Mouse (Mus musculus): ENCODE measurements at regions not wholly inside any gene's neighbourhood (a gene's known extent, or its start where the extent isn't known, plus 50 kb on each side); places are given as distances from the start of the nearest gene placed in this dataset.
"Not testable (repeated sequence)": the region's sequence is repeated elsewhere in the genome, so short reads cannot be mapped to it uniquely, and the experiment has no call there.

GRCm38 (mm10) chr11:24293860-24294531, 216.1 kb downstream of the Bcl11a start:
- ATAC-seq (ENCODE audit: insufficient number of reproducible peaks, low FRiP score, low TSS enrichment) = no peak

GRCm38 (mm10) chr11:24296893-24297624, 219.2 kb downstream of the Bcl11a start:
- no peak for ATAC-seq (ENCODE audit: insufficient number of reproducible peaks, low FRiP score, low TSS enrichment)

DNA sequence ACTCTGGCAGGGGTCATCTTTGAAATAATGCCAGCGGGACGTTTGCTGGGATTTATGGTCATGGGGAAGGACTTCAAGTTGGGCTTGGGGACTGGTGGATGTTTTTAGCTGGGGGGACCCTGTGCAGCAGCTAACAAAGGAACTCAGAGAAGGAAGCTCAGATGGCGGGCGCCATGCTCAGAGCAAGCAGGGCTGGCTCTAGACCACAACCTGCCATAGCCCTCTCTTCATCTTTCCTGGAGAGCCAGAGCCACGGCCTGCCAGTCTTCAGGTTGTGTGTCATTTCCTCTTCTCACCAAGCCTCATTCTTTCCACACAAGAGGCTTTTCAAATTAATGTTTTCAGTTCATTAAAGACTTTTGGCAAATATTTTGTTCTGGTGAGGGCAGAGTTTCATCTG, 219.9 kb downstream of the Bcl11a start:
- ATAC-seq (ENCODE audit: insufficient number of reproducible peaks, low FRiP score, low TSS enrichment) = no peak

DNA sequence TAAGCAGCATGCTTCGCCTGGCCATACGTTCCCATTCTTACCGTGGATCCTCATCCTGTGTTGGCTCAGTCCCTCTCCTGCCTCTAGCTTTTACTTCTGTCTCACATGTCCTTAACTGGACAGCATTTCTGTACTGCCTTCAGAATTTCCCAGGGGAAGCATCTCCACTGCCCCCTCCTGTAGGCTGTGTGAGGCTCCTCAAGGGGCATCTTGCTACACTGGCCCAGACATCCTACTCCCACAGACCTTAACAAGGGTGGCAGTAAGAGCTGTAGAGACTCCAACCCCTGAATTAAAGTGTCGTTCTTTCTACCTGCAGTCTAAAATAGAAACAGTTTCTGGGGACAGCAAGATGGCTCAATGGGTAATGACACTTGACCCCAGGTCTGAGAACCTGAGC, 222.5 kb downstream of the Bcl11a start:
- ATAC-seq (ENCODE audit: insufficient number of reproducible peaks, low FRiP score, low TSS enrichment) = no peak

- no peak for ATAC-seq (ENCODE audit: insufficient number of reproducible peaks, low FRiP score, low TSS enrichment)
Measured at GRCm38 (mm10) chr11:24301201-24301600, 223.3 kb downstream of the Bcl11a start.

DNA sequence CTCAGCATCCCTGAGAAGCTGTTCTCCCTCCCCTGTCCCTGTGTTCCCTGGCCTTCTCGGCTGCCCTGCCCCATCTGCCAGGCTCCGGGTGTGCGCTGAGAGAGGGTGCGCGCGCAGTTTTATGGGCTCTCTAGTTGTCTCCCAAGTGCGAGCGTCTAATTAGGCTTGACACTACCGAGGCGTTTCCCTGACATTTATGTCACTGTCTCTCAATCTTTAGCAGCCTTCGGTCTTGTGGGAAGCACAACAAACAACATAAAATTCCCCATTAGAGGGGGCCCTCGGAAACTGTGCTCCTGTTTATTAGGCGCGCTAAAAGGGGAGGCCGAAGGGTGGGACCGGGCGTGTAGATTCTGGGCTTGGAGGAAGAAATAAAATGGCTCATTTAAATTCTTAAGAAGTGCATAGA, 227.3 kb downstream of the Bcl11a start:
- ATAC-seq (ENCODE audit: insufficient number of reproducible peaks, low FRiP score, low TSS enrichment) = no peak

GRCm38 (mm10) chr11:24305691-24306090, 227.8 kb downstream of the Bcl11a start:
- ATAC-seq (ENCODE audit: insufficient number of reproducible peaks, low FRiP score, low TSS enrichment) = no peak

GRCm38 (mm10) chr11:24306101-24306500, 228.2 kb downstream of the Bcl11a start:
- ATAC-seq (ENCODE audit: insufficient number of reproducible peaks, low FRiP score, low TSS enrichment) = no peak

DNA sequence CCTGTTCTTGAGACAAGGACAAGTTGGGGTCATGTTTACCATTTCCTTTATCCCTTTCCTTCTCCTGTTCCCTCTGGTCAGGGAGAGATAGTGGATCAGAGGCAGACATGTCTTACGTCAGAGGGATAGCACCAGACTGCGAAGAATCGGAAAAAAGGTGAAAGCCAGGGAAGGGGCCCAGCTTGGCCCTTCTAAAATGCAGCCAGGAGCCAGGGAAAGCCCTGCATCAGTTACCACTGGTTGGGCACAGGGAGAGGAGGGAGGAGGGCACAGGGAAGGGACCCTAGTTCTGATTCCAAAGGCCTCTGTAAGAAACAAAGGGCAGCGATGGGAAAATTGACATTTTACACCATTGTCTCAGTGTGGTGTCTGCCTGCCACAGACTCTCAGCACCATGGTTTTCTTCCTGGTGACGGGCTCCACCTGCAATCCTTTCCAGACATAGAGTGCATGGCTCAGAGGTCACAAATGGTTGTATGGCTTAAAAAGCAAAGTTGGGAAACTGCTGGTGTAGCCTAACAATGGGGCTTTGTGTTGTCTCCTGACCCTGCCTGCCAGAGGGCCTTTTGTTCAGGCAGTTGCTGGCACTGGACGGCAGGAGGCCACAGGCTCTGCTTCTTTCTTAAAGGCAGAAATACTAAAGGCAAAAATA, 229.9 kb downstream of the Bcl11a start:
- no peak for ATAC-seq (ENCODE audit: insufficient number of reproducible peaks, low FRiP score, low TSS enrichment)

GRCm38 (mm10) chr11:24308253-24308633, 230.4 kb downstream of the Bcl11a start:
- ATAC-seq (ENCODE audit: insufficient number of reproducible peaks, low FRiP score, low TSS enrichment) = no peak

DNA sequence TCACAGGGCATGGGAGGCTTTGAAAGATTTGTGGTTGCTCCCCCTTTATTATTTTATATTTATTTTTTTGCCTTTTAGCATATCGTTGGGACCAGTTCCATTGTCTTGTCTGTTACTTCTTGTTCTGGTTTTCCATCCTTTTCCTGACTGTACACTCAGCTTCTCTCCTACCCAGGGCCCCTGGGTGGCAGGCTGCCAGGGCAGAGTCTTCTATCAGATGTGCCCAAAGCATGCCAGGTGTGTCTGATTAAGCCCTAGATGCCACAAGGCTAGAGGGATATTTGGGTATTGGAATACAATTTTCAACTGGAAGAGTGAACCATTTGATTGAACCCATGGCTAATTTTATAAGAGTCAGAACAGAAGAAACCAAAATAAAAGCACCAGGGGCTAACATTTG, 236.2 kb downstream of the Bcl11a start:
- no peak for ATAC-seq (ENCODE audit: insufficient number of reproducible peaks, low FRiP score, low TSS enrichment)

DNA sequence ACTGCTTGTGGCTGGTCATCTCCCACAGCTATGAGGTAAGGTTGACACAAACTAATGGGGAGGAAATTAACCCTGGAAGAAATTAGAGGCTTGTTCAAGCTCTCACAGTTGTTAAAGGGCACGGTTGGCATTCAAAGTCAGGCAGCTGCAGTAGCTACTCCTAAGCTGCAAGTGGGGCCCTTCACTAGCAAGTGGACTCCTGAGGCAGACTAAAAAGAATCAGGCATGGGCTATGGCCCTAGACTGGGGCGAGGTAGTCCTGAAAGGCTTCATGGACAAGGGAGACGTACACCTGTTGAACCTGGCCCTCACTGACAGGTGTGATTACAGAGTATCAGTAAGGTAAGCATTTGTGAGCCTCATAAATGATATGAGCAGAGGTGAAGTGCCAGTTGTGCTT, 237.7 kb downstream of the Bcl11a start:
- ATAC-seq (ENCODE audit: insufficient number of reproducible peaks, low FRiP score, low TSS enrichment) = no peak

DNA sequence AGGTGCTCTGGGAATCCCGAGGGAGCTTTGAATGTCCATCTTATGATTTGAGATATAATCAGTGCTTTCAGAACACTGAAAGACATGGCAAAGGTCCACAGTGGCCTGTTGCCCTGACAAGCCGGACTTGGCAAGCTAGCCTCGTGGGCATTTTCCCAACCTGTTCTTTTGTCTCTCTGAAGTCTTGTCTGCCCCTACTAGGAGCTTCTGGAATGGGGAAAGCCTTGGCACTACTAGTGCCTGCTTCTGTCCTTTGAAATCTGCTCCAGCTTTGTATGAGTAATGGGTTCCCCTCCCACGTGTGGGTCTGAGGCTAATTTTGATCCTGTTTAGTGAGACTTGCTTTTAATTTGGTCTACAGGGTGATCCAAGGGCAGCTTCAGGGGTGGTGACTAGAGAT, 238.3 kb downstream of the Bcl11a start:
- ATAC-seq (ENCODE audit: insufficient number of reproducible peaks, low FRiP score, low TSS enrichment) = 0 out of 2 replicates have a peak, but pooled peaks have one; percentile 22

DNA sequence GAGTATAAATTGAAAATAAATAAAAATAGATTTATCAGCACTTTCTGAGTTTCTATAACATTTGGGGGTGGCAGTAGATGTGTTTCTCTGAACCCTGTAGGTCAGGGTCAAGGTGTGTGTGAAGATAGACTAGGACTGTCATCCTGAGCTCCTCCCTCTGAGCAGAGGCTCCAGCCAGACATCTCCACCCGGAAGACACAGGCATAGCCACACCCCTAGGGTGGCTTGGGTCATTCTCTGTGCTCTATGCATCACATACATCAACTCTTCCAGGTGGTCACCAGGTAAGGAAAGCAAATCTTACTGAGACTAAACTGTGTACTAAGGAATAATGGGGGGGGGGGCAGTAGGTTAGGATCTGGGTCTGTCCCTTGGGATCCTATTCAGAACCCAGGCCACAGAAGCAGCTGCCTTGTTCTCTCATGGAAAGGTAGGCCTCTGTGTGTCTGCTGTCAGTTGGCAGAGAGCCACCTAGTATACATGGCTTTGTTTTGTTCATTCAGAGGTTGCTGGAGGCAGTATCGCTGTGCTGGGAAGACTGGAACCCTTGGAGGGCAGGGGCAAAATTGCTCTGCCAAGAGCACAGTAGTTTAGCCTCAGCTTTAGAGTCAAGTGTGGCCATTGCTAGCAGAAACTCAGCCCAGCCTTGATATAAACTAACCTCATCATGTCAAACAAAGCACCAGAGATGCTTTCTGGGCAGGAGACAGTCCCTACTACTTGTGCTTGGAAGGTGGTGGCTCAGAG, 240.3 kb downstream of the Bcl11a start:
- ATAC-seq (ENCODE audit: insufficient number of reproducible peaks, low FRiP score, low TSS enrichment) = no peak

DNA sequence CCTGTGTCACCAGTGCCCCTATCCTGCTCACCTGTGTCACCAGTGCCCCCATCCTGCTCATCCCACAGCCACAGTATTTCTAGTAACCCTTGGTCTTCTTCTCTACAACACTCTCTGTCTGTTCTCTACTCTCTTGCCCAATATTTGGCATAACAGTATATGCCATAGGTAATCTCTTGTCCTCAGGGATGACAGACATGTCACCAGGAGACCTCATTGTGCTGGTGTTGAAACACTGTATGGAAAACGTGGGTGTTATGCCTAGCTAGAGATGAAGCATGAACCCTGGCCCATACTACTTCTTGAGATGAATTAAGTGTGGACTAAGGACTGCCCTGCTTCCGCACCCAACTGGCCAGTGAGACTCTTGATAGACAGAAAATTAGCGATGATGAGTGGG, 241.4 kb downstream of the Bcl11a start:
- ATAC-seq (ENCODE audit: insufficient number of reproducible peaks, low FRiP score, low TSS enrichment) = no peak

DNA sequence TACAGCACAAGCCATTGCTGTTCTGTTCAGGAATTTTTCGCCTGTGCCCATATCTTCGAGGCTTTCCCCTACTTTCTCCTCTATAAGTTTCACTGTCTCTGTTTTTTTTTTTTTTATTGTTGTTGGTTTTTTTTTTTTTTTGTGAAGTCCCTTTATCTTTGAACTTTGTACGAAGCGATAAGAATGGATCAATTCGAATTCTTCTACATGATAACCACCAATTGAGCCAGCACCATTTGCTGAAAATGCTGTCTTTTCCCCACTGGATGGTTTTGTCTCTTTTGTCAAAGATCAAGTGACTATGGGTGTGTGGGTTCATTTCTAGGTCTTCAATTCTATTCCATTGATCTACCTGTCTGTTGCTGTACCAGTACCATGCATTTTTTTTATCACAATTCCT, 244.6 kb downstream of the Bcl11a start:
- ATAC-seq (ENCODE audit: insufficient number of reproducible peaks, low FRiP score, low TSS enrichment) = not testable (repeated sequence)

DNA sequence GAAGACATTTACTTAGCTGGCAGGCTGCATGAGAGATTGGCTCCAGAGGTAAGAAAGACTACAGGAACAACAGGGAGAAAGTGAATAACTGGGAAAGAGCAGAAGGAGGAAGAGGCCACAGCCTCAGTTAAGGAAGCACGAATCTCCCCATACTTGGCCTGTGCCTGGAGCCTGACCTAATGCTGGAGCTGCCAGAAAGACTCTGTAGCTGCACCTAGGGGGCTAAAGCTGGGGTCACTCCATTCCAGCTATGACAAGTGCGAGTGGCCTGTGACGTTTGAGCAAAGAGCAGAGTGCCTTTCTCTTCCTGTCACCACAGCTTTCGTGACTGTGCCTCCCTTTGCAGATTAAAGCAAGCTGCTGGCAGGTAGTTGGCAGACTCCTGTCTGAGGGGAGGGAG, 250.6 kb downstream of the Bcl11a start:
- ATAC-seq (ENCODE audit: insufficient number of reproducible peaks, low FRiP score, low TSS enrichment) = no peak

DNA sequence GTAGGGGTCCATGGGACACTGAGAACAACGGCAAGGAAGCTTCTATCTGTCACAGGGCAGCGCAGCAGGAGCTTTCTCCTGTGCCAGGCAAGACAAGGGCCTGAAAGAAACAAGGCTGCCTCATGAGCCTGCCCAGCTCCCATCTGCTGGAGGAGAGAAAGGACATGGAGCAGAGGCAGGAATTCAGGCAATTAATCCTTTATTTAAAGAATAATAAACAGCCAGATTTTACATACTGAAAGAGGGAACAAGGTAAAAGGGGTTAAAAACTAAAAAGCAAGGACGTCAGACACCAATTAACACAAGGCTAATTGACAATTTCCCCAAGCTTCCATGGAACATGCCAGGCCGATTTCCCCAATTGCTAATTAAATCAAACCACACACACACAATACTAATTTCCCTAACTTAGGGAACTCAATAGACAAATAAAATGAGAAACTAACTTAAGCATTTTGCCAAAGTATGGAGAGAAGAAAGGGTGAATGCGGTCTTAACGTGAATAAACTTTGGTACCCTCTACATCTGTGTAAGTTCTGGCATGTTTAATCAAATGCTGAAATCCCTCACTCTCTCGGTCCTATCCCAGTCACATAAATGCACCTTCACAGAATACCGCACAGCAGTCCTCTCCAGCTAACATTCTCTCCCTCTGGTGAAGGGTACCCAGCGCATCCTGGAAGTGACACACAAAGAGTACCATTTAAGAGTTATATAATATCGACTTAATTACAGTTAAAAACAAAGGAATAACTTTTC, 252.7 kb downstream of the Bcl11a start:
- no peak for ATAC-seq (ENCODE audit: insufficient number of reproducible peaks, low FRiP score, low TSS enrichment)

GRCm38 (mm10) chr11:24332241-24332640, 254.4 kb downstream of the Bcl11a start:
- no peak for ATAC-seq (ENCODE audit: insufficient number of reproducible peaks, low FRiP score, low TSS enrichment)

DNA sequence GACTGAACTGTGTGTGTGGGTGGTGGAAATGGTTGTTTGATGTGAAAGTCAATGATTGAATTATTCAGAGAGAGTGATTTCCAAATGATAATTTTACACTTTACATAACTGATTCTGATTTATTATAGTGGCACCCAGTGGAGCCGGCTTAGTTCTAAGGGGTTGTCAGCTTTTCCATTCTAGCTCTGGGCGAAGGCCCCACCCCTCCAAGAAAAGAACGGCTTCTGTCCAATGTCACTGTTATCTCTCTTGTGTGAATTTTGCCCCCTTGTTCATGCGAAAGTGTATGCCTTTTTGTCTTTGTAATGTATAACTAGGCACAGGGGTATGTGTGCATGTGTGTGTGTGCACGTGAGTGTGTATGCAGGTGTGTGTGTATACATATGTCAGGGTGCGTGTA, 255.3 kb downstream of the Bcl11a start:
- no peak for ATAC-seq (ENCODE audit: insufficient number of reproducible peaks, low FRiP score, low TSS enrichment)

Measured in cerebellum, adult (tissue).